Mouse (Mus musculus): ENCODE measurements around the gene Nr2f1. TPM values are rescaled to one million over a fixed set of nuclear protein-coding genes. Genes with fewer than 3 reads are reported as not detected.
"Not testable (repeated sequence)": the region's sequence is repeated elsewhere in the genome, so short reads cannot be mapped to it uniquely, and the experiment has no call there.

Nr2f1 gene
- total RNA-seq (2014; rRNA removed) (0.37 and 1.3 TPM in 2 replicates), polyA plus RNA-seq (2012; rRNA removed) (0.80 and 2.2 TPM in 2 replicates)

- Histone ChIP-seq H3K27me3 (ENCODE audit: control insufficient read depth, insufficient read depth, low read length) (peaks cover 25% of the 10 kb centered on the region), H3K79me2 (ENCODE audit: control insufficient read depth, insufficient read depth, low read length) (0 out of 2 replicates have a peak, but pooled peaks cover 2% of the 10 kb centered on the region), H3K9ac (ENCODE audit: low read depth, low read length) (peak within 1 kb of the TSS; percentile 83), H3K27ac (replicated peaks; ENCODE audit: insufficient read depth, low read depth, low read length) (peak within 1 kb of the TSS; percentile 81), H3K36me3 (ENCODE audit: control insufficient read depth, insufficient read depth, low read length) (no peaks in the 10 kb centered on the region), H3K4me1 (ENCODE audit: control insufficient read depth, insufficient read depth, low read length) (no peaks in the 10 kb centered on the region), H3K4me3 (ENCODE audit: insufficient read depth, low read depth, low read length) (peak within 1 kb of the TSS; percentile 67)
- DNase-seq (ENCODE audit: extremely low read depth, low read depth, low spot score): no peak
- 1% methylated on average over 14 of the region's 14 CpGs for WGBS
- no peak for TF ChIP-seq CTCF (IDR thresholded peaks at IDR 0.05; ENCODE audit: low read depth, low read length)
- TF ChIP-seq POLR2A (IDR thresholded peaks at IDR 0.05; ENCODE audit: extremely low read depth, insufficient read depth, low read length): no peak
Observed at GRCm38 (mm10) chr13:78199642-78200160, at the start of gene Nr2f1. Nr2f1 (minus strand) TSS chr13:78199757.

GRCm38 (mm10) chr13:78221680-78222079 lies 22.1 kb upstream of the Nr2f1 start:
- no peaks in the 10 kb centered on the region for H3K79me2 ChIP-seq (ENCODE audit: control insufficient read depth, insufficient read depth, low read length)
- no peaks in the 10 kb centered on the region for H3K36me3 ChIP-seq (ENCODE audit: control insufficient read depth, insufficient read depth, low read length)
- WGBS: 87% methylated on average over 3 of the region's 3 CpGs
- no peak overlapping the region for H3K4me3 ChIP-seq (ENCODE audit: insufficient read depth, low read depth, low read length)
- TF ChIP-seq POLR2A (IDR thresholded peaks at IDR 0.05; ENCODE audit: extremely low read depth, insufficient read depth, low read length): no peak
- no peak for TF ChIP-seq CTCF (IDR thresholded peaks at IDR 0.05; ENCODE audit: low read depth, low read length)
- no peaks in the 10 kb centered on the region for H3K4me1 ChIP-seq (ENCODE audit: control insufficient read depth, insufficient read depth, low read length)
- DNase-seq (ENCODE audit: extremely low read depth, low read depth, low spot score): no peak
- H3K9ac ChIP-seq (ENCODE audit: low read depth, low read length): no peak overlapping the region
- H3K27me3 ChIP-seq (ENCODE audit: control insufficient read depth, insufficient read depth, low read length): no peaks in the 10 kb centered on the region
- H3K27ac ChIP-seq (replicated peaks; ENCODE audit: insufficient read depth, low read depth, low read length): no peak overlapping the region

- not testable (repeated sequence) for H3K27ac ChIP-seq (replicated peaks; ENCODE audit: insufficient read depth, low read depth, low read length); H3K9ac ChIP-seq (ENCODE audit: low read depth, low read length); H3K27me3 ChIP-seq (ENCODE audit: control insufficient read depth, insufficient read depth, low read length); H3K4me3 ChIP-seq (ENCODE audit: insufficient read depth, low read depth, low read length); H3K4me1 ChIP-seq (ENCODE audit: control insufficient read depth, insufficient read depth, low read length); H3K79me2 ChIP-seq (ENCODE audit: control insufficient read depth, insufficient read depth, low read length); H3K36me3 ChIP-seq (ENCODE audit: control insufficient read depth, insufficient read depth, low read length)
- DNase-seq (ENCODE audit: extremely low read depth, low read depth, low spot score): peak; percentile 91
- WGBS: 44% methylated on average over 6 of the region's 6 CpGs
Observed at GRCm38 (mm10) chr13:78220238-78220637, 20.7 kb upstream of the Nr2f1 start.

- peaks cover 13% of the 10 kb centered on the region for H3K27me3 ChIP-seq (ENCODE audit: control insufficient read depth, insufficient read depth, low read length)
- no peak for TF ChIP-seq CTCF (IDR thresholded peaks at IDR 0.05; ENCODE audit: low read depth, low read length)
- no peak for TF ChIP-seq POLR2A (IDR thresholded peaks at IDR 0.05; ENCODE audit: extremely low read depth, insufficient read depth, low read length)
- H3K79me2 ChIP-seq (ENCODE audit: control insufficient read depth, insufficient read depth, low read length): no peaks in the 10 kb centered on the region
- no peak overlapping the region for H3K4me3 ChIP-seq (ENCODE audit: insufficient read depth, low read depth, low read length)
- no peak overlapping the region for H3K27ac ChIP-seq (replicated peaks; ENCODE audit: insufficient read depth, low read depth, low read length)
- WGBS: 47% methylated on average over 2 of the region's 2 CpGs
- no peaks in the 10 kb centered on the region for H3K4me1 ChIP-seq (ENCODE audit: control insufficient read depth, insufficient read depth, low read length)
- no peak overlapping the region for H3K9ac ChIP-seq (ENCODE audit: low read depth, low read length)
- no peaks in the 10 kb centered on the region for H3K36me3 ChIP-seq (ENCODE audit: control insufficient read depth, insufficient read depth, low read length)
- DNase-seq (ENCODE audit: extremely low read depth, low read depth, low spot score): no peak
Observed at GRCm38 (mm10) chr13:78215223-78215622, 15.7 kb upstream of the Nr2f1 start.

GRCm38 (mm10) chr13:78213155-78213554 lies 13.6 kb upstream of the Nr2f1 start:
- 53% methylated on average over 2 of the region's 2 CpGs for WGBS
- DNase-seq (ENCODE audit: extremely low read depth, low read depth, low spot score): no peak
- Histone ChIP-seq H3K9ac (ENCODE audit: low read depth, low read length) (no peak overlapping the region), H3K4me3 (ENCODE audit: insufficient read depth, low read depth, low read length) (no peak overlapping the region), H3K27me3 (ENCODE audit: control insufficient read depth, insufficient read depth, low read length) (peaks cover 13% of the 10 kb centered on the region), H3K27ac (replicated peaks; ENCODE audit: insufficient read depth, low read depth, low read length) (no peak overlapping the region), H3K36me3 (ENCODE audit: control insufficient read depth, insufficient read depth, low read length) (no peaks in the 10 kb centered on the region), H3K4me1 (ENCODE audit: control insufficient read depth, insufficient read depth, low read length) (no peaks in the 10 kb centered on the region), H3K79me2 (ENCODE audit: control insufficient read depth, insufficient read depth, low read length) (no peaks in the 10 kb centered on the region)
- TF ChIP-seq CTCF (IDR thresholded peaks at IDR 0.05; ENCODE audit: low read depth, low read length) (no peak), POLR2A (IDR thresholded peaks at IDR 0.05; ENCODE audit: extremely low read depth, insufficient read depth, low read length) (no peak)

- Histone ChIP-seq H3K27me3 (ENCODE audit: control insufficient read depth, insufficient read depth, low read length) (peaks cover 16% of the 10 kb centered on the region), H3K79me2 (ENCODE audit: control insufficient read depth, insufficient read depth, low read length) (no peaks in the 10 kb centered on the region), H3K27ac (replicated peaks; ENCODE audit: insufficient read depth, low read depth, low read length) (no peak overlapping the region), H3K4me3 (ENCODE audit: insufficient read depth, low read depth, low read length) (no peak overlapping the region), H3K9ac (ENCODE audit: low read depth, low read length) (no peak overlapping the region), H3K4me1 (ENCODE audit: control insufficient read depth, insufficient read depth, low read length) (no peaks in the 10 kb centered on the region), H3K36me3 (ENCODE audit: control insufficient read depth, insufficient read depth, low read length) (no peaks in the 10 kb centered on the region)
- no peak for TF ChIP-seq CTCF (IDR thresholded peaks at IDR 0.05; ENCODE audit: low read depth, low read length)
- TF ChIP-seq POLR2A (IDR thresholded peaks at IDR 0.05; ENCODE audit: extremely low read depth, insufficient read depth, low read length): no peak
- WGBS: 34% methylated on average over 15 of the region's 15 CpGs
- DNase-seq (ENCODE audit: extremely low read depth, low read depth, low spot score): no peak
Observed at GRCm38 (mm10) chr13:78212111-78212510, 12.6 kb upstream of the Nr2f1 start.
